Mouse (Mus musculus): Measurements from ENCODE around the gene 2810004N23Rik.

2810004N23Rik gene

DNA sequence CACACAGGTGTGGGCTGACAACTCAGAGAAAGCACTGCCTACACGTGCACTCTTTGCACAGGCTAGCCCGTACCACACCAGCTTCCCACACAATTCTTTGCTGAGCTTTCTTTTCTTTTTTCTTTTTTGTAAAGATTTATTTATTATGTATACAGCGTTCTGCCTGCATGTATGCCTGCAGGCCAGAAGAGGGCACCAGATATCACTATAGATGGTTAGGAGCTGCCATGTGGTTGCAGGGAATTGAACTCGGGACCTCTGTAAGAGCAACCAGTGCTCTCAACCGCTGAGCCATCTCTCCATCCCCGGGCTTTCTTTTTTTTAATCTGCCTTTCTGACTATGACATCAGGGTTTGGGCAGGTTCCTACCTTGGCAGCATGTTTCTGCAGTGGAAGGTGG lies 39.4 kb downstream of the 2810004N23Rik start:
- no peak for DNase-seq (ENCODE audit: extremely low spot score)

DNA sequence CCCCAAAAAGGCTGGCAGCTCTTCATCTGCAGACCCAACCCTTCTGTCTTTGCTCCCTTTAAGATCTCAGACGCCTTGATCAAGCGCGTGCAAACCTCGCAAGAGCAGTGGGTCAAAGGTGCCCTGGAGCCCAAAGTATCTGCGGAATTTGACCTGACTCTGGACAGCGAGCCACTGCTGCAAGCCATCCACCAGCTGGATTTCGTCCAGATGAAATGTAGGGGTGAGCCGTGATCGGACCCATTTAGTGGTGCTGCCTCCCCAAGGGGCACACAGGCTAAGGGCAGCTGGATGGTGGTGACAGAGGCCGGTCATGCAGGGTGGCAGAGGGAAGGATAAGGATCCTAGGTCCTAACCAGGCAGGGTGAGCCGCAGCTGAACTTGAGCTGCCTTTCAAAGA lies 42.8 kb downstream of the 2810004N23Rik start:
- DNase-seq (ENCODE audit: extremely low spot score): peak; percentile 15

DNA sequence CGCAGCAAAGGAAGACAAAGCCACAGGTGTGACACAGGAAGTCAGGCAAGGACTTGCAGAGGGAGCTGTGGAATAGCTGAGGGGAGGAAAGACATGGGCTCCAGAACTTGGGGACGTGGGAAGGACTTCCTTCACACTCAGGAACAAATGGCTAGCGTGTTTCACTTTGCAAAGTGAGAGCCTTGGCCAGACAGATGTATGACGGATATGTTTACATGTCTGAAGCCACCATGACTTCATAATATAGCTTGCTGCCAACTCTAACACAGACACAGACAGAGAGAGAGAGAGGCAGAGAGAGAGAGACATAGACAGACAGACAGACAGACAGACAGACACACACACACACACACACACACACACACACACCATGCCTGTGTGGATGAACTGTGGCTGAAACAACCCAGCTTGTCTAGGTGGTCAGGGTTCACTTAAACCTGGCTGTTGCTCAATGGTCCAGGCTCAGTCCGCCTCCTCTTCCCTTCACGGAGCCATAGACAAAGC lies 43.3 kb downstream of the 2810004N23Rik start:
- no peak for DNase-seq (ENCODE audit: extremely low spot score)

DNA sequence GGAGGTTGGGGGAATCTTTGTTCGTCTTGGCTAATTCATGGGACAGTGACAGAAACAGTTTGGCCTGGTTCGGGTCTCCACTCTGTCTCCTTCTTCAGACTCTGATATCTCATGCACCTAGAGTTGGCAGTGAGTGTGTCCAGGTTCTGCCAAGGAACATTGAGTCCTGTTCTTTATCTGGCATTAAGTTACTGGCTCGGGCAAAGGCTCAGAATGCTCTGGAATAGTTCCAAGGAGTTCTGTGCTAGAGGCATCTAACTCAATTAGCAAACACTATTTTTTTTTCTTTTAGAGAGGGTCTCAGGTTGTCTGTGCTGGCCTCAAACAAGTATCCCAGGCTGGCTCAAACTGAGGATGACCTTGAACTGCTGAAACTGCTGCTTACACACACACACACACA lies 45.6 kb downstream of the 2810004N23Rik start:
- no peak for DNase-seq (ENCODE audit: extremely low spot score)

DNA sequence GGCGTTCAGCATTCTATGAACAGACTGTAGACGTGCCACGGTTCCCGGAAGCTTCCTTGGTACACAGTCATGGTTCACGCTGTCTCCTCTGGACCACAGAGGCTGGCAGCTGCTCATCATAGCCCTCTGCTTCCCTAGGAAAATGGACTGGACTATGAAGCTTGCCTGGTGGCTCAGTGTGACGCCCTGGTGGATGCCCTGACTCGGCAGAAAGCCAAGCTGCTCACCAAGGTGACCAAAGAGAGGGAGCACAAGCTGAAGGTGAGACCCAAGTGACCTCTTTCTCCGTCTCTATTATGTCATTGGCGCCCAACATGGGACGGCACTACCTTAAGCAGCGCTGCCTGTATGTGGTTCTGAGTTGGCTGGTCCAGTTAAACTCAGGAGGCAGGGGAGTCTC lies 46.1 kb downstream of the 2810004N23Rik start:
- no peak for DNase-seq (ENCODE audit: extremely low spot score)

DNA sequence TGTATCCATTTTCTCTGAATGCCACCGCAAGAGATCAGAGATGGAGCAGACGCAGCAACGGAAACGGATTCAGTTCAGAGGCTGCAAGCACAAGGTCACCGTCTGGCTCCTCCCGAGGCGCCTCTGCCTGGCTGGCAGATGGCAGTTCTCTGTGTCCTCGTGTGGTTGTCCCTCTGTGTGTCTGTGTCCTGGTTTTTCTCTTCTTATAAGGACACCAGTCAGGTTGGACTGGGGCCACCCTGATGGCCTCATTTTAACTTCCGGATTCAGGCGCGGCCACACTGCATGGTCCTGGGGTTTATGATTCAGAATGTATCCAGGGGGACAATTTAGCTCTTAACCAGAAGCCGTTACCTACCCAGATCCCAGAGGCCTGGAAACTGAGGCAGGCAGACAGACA lies 47.0 kb downstream of the 2810004N23Rik start:
- DNase-seq (ENCODE audit: extremely low spot score): no peak

DNA sequence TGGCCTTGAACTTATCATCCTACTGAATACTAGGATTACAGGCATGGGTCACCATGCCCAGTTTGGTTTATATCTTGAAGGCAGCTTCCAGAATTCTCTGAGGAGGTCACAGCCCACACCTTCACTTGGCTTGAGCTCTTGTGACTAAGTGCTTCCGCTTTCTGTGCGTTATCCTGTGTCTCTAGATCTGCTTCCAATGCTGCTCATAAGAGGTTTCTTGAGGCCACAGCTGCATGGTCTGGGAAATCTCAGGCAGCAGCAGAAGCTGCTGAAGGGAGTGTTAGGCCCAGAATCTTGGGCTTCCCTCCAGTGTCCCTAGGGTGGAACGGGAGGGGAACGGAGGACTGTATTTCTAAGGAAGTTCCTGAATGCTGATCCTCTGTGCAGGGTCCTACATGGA lies 49.6 kb downstream of the 2810004N23Rik start:
- no peak for DNase-seq (ENCODE audit: extremely low spot score)

DNA sequence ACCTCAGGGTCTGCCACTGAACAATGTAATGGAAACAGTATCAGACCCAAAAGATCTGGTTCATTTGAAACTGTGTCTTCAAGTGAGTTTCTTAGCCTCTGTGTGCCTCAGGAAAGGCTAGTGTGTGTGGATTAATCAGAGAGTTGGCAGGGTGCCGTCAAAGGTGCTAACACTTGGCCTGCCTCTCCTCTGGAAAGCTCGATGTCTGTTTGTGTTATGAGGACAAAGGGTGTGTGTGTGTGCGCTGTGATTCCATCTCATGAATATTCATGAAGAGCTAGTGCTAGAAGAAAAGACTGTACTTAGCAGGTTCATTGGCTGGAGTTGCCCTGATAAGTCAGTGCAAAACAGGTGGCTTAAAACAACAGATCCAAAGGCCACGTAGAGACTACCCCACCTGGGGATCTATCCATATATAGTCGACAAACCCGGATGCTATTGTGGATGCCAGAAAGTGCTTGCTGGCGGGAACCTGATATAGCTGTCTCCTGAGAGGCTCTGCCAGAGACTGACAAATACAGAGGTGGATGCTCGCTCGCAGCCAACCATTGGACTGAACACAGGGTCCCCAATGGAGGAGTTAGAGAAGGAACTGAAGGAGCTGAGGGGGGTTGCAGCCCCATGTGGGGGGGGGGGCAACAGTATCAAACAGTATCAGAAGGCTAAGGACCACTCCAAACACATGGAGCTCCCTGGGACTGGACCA lies 52.1 kb downstream of the 2810004N23Rik start:
- DNase-seq (ENCODE audit: extremely low spot score): no peak

DNA sequence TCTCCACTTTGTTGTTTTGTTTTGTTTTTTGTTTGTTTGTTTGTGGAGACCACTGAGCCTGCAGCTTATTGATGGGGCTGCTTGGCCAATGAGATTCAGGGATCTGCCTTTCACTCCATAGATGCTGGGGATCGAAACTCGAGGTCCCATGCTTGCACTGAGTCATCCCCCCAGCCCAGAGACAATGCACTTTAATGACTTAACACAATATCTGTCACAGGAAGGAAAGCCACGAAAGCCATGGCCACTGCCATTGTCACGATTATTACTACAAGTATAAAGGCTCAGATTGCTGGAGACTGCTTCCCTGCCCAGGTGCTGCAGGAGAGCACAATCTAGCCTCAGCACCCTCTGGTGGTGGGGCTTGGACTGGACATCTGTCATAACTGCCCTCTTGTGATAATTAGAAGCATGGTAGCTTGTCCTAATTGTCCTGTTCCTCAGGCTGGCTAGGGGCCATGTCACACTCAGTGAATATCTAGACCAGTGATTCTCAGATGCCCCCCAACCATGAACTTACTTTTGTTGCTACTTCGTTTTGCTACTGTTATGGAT lies 52.8 kb downstream of the 2810004N23Rik start:
- no peak for DNase-seq (ENCODE audit: extremely low spot score)

DNA sequence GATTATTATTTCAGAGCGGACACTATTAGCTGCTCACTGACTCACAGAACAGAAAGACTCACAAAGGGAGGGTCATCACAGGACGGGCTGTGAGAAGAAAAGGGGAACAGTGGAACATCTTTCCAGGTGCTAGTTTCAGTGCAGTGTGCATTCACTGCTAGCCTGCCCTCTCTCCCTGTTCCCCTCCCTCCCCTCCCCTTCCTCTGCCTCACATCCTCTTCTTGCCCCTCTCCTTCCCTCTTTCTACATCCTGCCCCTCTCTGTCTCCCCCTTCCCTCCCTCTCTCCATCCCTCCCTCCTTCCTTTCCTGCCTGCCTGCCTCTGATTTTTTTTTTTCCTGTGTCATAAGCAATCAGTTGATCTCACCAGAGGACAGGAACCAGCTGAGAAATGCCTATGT lies 53.5 kb downstream of the 2810004N23Rik start:
- no peak for DNase-seq (ENCODE audit: extremely low spot score)

DNA sequence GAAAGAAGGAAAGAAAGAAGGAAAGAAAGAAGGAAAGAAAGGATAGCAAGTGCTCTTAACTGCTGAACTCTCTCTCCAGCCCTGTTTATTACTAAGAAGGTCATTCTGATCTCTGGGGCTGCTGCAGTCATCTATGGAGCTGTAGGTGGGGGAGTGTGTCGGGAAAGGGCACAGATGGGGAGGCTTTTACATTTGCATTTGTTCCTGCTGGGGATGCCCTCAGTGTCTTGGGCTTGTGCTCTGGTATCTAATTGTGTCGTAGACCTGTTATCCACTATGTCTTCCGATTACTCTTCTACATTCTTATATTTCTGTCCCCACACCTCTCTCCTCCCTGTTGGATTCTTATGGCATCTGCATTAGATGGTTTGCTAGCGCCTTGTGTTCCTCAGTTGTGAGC lies 56.9 kb downstream of the 2810004N23Rik start:
- no peak for DNase-seq (ENCODE audit: extremely low spot score)

DNA sequence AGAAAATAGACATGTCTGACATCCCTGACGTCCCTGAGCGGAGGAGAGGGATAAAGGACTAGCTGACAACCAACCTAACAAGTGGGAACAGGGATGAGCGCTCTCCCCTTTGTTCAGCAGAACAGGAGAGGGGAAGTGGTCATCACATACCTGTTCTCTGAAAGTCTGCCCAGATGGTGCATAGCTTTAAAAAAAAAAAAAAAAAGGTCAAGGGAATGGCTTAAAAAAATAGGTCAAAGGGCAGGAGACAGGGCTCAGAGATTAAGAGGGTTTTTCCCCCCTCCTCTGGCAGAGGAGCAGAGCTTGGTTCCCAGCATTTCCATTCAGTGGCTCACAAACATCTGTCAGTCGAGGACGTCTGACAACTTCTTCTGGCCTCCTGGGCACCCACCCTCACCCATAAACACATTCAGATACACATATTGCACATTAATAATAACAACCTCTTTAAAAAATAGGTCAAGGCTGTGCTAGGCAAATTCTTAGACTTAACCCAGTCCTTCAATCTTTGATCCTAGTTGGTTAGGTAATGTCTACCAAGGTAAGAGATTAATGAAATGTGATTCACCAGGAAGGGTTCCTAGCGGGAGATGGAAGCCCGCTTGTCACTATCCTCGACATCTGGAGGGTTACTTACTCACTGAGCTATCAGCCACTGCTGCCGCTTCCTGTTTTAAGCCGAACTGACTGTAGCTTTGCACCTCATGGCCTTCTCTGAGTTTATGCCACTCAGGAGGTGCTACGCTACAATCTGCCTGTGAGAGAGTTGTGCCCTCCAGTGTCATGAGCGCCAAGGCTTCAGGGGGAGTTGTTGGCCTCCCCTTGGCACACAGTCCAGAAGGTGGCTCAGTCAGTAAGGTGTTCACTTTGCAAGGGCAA lies 58.9 kb downstream of the 2810004N23Rik start:
- DNase-seq (ENCODE audit: extremely low spot score): no peak

DNA sequence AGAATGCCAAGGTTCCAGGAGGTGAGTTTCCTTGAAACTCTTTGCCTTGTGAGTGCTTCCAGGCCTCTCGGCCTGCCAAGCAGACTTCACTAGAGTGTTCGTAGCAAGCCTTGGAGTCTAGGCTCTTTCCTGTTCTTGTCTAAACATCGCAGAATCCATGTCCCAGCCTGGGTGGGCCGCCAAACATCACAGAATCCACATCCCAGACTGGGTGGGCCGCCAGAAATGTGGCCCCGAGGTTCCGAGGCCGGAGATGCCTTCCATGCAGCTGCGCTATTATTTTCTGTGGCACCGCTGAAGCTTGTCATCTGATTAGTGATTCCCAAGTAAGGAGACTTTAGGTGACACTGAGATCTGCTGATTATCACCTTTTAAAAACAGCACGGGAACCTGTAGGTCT lies 62.4 kb downstream of the 2810004N23Rik start:
- no peak for DNase-seq (ENCODE audit: extremely low spot score)

DNA sequence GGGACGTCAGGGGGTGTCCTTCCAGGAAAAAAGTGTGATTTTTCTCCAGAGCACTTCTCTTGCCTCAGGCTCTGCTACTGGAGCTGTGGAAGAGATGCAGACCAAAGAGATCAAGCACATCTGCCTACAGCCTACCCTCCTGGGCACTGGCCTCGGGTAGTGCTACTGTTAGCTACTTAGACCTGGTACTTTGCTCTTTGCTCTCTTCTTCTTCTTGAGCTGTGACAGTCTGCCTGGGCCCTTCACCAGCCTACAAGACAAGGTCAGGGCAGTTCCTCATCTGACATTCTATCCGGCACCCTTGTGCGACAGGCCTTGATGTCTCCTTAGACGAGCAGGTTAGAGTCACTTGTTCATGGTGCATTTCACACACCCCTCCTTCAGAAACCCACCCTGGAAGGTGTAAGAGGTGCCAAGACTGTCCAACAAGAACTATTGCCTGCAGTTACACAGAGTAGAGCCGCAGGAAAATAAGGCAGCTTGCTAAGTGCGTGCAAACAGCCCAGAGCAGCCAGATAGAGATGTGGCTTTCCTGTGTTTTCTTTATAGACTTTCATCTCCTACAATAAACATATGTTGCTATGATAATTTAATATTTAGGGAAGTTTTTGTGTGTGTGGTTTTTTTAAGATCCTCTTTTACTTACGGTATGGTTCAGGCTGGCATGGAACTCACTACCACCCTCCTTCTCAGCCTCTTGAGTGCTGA lies 67.0 kb downstream of the 2810004N23Rik start:
- no peak for DNase-seq (ENCODE audit: extremely low spot score)

DNA sequence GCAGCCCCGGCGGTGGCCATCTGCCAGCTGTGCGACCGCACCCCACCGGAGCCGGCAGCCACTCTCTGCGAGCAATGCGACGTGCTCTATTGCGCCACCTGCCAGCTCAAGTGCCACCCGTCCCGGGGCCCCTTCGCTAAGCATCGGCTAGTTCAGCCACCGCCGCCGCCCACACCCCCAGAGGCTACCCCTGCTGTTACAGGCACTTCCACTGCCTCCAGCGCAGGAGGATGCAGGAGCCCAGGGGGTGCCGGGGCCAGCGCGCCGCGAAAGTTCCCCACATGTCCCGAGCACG lies 68.5 kb downstream of the 2810004N23Rik start:
- DNase-seq (ENCODE audit: extremely low spot score): peak; percentile 74

DNA sequence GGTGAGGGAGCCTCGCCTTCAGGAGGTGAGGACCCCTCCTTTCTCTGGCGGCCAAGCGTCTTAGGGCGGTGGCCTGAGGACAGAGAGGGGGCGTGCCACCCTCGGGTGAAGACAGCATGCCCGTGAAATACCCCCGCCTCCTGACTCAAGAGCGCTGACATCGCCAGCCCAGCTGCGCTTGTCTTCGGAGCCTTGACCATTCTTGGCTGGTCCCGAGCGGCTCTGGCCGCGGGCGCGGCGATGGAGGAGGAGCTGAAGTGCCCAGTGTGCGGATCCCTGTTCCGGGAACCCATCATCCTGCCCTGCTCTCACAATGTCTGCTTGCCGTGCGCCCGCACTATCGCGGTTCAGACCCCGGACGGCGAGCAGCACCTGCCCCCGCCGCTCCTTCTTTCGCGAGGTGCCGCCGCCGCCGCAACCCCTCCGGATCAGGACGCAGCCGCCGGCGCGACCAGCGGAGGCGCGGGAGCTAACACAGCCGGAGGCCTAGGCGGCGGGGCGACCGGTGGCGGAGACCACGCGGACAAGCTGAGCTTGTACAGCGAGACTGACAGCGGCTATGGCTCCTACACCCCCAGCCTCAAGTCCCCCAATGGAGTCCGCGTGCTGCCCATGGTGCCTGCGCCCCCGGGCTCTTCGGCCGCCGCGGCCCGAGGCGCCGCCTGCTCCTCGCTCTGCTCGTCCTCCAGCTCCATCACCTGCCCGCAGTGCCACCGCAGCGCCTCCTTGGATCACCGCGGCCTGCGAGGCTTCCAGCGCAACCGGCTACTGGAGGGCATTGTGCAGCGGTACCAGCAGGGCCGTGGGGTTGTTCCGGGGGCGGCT lies 69.0 kb downstream of the 2810004N23Rik start:
- DNase-seq (ENCODE audit: extremely low spot score): peak; percentile 32

DNA sequence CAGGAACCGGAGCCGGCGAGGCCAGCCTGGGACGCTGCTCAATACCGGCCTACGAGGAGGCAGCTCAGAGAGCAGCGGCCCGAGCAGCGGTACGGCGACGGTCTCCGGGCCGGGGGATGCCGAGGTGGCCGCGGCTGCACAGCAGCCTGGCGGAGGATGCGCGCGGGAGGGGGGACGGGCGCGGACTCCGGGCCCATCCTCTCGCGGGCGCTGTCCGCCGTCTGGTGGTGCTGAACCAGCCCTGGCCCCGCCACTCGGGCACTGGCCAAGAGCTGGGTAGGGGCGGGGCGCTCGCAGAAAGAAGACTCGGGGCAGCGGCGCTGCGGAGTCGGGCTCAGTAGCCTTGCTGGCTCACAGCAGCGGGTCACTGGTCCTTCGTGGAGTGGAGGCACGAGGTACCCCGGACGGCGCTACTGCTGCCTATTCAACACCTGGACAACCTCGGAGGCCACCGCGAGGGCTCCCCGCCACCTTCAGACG lies 69.7 kb downstream of the 2810004N23Rik start:
- peak; percentile 91 for DNase-seq (ENCODE audit: extremely low spot score)

DNA sequence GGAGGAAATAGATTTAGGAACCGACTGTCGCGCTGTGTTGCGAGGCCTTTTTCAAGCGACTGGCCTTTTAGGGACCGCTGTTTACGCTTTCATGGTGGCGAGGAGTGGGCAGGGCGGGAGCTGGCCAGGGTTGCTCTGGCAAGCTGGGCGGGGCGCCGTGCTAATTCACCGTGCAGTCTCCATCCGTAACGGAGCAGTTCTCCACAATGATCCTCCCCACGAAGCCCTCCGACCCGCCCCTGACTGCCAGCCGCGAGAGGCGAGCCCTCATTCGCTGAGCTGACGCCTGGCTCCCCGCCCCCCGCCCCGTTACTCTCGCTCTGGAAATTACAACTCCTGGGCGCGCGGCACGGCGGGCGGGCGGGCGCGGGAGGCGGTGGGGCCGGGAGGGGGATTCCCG lies 70.2 kb downstream of the 2810004N23Rik start, which contains the start of gene Trim67:
Gene Trim67, plus strand, starts transcription at position 385 of the 400 bp plus-strand sequence.
- DNase-seq (ENCODE audit: extremely low spot score): peak; percentile 85

DNA sequence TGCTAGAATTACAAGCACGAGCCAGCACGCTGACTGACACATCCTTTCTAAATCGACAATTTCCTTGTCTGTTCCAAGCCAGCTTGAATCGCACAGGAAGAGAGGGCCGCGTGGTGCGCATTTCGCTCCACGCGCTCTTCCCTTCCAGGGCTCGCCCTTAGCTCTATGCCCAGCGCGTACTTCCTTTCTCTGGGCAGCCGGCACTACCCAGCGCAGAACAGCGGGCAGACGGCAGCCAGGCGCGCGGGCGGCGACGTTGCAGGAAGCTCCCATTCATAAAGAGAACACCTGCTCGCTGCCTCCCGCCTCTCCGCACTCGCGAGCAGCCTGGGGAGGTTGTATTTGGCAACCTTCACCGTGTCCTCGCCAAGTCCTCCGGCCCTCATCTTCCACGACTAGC lies 70.7 kb downstream of the 2810004N23Rik start:
- peak; percentile 33 for DNase-seq (ENCODE audit: extremely low spot score)

DNA sequence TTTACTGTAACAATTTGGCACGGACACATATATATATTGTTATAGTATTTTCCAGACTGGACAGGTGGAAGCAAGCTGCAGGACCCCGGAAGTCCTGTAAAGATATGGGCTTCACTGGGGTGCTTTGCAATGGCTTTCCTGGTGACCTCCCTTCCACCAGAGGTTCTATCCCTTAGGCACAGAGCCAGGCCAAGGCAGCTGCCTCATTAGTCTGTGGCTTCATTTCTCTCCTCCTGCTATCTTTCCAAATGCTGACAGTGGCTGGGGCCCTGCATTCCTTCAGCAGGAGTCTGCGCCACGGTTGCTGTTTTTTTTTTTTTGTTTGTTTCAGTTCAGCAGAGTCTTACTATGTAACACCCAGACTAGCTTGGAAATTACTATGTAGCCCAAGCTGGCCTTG lies 71.2 kb downstream of the 2810004N23Rik start:
- no peak for DNase-seq (ENCODE audit: extremely low spot score)

DNA sequence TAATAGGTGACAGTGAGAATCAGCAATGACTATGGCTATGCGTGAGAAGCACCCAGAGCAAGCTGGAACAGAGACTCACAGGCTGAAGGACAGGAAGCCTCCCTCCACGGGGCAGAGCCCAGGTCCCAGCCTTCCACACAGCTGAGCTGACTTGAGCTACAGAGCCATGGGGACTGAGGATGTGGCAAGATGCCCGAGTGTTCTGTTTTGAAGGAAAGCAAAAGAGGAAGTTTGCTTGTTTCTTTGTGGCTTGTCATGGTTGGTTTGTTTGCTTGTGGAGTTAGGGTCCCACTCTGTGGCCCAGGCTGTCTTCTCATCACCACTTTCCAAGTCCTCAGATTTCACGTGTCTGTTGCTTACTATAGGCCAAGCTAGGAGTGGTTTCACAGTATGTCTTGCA lies 72.2 kb downstream of the 2810004N23Rik start:
- DNase-seq (ENCODE audit: extremely low spot score): no peak
